Mouse (Mus musculus): ENCODE data around the gene Ccrl2. TPM values are rescaled to one million over a fixed set of nuclear protein-coding genes. Genes with fewer than 3 reads are reported as not detected.

Gene Ccrl2
- polyA plus RNA-seq, 1 experiment from 2014 or later: 0.93 TPM

DNA sequence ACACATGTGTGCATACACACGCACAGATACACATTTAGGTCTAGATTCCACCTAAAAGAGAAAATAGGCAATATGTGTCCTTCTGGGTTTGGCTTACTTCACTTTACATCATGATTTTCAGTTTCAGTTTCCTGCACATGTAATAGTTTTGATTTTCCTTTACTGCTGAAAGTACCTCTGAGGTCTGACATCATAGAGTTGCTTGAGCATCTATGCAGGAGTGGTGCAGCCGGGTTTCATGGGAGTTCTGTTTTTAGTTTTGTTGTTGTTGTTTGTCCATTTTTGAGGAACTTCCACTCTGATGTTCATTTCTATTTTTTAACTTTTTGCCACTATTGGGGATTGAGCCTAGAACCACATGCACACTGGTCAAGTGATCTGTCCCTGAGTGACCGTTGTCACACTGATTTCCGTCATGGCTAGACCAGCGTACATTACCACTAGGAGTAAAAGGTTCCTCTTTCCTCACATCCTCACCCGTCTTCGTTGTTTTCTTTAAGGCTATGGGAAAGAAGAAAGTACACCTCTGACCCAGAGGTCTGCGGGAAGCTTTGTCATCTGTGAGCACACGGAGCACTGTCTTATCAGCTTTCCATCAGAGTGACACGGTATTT, 1.7 kb upstream of the Ccrl2 start:
- Histone ChIP-seq H3K4me3 (no peak overlapping the region), H3K9me3 (no peaks in the 10 kb centered on the region), H3K27me3 (no peaks in the 10 kb centered on the region), H3K4me2 (replicated peaks) (no peak overlapping the region), H3K9ac (no peak overlapping the region), H3K36me3 (no peaks in the 10 kb centered on the region), H3K27ac (no peak overlapping the region), H3K4me1 (peaks cover 23% of the 10 kb centered on the region; the same call in 1 of the 2 replicates)
- WGBS: 65% methylated on average over 10 of the region's 10 CpGs
- no peak for ATAC-seq (ENCODE audit: insufficient number of reproducible peaks, insufficient read depth, low FRiP score, low TSS enrichment)

DNA sequence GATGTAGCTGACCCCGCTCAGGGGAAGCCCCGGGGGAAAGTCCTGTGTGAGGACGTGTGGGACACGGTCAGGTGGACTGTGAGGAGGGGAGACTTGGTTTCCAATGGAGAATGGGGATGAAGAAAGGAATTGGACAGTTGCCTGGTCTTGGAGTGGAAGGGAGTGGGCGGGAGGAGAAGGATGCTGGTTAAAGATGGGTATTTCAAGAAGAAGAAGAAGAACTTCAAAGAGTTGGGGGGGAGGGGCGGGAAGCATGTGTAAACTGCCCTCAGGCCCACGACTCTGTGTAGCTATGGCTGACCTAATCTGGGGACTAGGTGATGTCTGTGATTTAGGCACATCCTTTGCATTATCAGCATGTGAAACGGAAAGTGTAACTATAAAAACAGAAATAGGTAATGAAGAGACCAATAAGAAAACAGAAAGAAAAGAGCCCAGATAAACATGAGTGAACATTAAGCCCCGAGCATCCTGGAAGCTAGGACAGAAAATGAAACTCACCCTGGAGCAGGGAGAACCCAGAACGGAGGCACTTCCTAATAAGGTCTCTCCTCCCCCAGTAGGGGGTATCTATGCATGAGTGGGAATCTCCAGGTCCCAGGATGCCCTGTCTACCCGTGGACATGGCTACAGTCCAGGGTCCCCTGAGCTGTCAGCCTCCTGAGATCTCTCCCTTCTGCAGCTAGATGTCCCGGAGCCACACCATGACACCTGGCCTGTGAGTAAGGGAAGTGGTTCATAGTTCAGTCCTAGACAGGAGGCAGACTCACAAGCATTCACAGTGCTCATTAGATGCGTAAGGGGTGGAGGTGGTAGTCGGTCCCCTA, 438 bp upstream of the Ccrl2 start:
- no peak overlapping the region for H3K4me3 ChIP-seq
- no peak for ATAC-seq (ENCODE audit: insufficient number of reproducible peaks, insufficient read depth, low FRiP score, low TSS enrichment)
- no peaks in the 10 kb centered on the region for H3K36me3 ChIP-seq
- peaks cover 23% of the 10 kb centered on the region; the same call in 1 of the 2 replicates for H3K4me1 ChIP-seq
- no peaks in the 10 kb centered on the region for H3K9me3 ChIP-seq
- H3K27ac ChIP-seq: no peak overlapping the region
- no peak overlapping the region for H3K9ac ChIP-seq
- peak overlapping the region; percentile 62; the same call in 1 of the 2 replicates for H3K4me2 ChIP-seq (replicated peaks)
- H3K27me3 ChIP-seq: no peaks in the 10 kb centered on the region
- WGBS: 64% methylated on average over 14 of the region's 14 CpGs

DNA sequence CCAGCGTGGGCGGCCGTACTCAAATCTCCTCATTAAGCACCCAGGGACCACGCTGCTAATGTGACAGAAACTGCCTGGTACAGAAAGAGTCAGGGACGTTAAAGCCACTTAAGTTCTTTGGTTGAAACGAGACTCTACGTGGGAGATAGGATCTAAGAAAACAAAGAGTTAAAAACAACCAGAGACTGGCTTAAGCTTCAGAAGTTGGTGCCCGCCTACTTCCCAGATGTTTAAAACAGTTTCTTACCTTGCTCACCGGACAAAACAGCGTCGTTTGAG, 861 bp downstream of the Ccrl2 start:
- Histone ChIP-seq H3K4me2 (replicated peaks) (peak overlapping the region; percentile 62), H3K27ac (no peak overlapping the region)
- ATAC-seq (ENCODE audit: insufficient number of reproducible peaks, insufficient read depth, low FRiP score, low TSS enrichment): no peak

GRCm38 (mm10) chr9:111055800-111056518, 1.4 kb downstream of the Ccrl2 start:
- H3K4me3 ChIP-seq: peak overlapping the region; percentile 36
- H3K27me3 ChIP-seq: no peaks in the 10 kb centered on the region
- H3K4me2 ChIP-seq (replicated peaks): peak overlapping the region; percentile 62
- no peak for ATAC-seq (ENCODE audit: insufficient number of reproducible peaks, insufficient read depth, low FRiP score, low TSS enrichment)
- no peak overlapping the region for H3K9ac ChIP-seq
- peaks cover 23% of the 10 kb centered on the region; the same call in 1 of the 2 replicates for H3K4me1 ChIP-seq
- H3K9me3 ChIP-seq: no peaks in the 10 kb centered on the region
- no peaks in the 10 kb centered on the region for H3K36me3 ChIP-seq
- WGBS: 71% methylated on average over 29 of the region's 29 CpGs
- H3K27ac ChIP-seq: no peak overlapping the region

More for the DNA sequence above, 861 bp downstream of the Ccrl2 start:
- Histone ChIP-seq H3K36me3 (no peaks in the 10 kb centered on the region), H3K4me1 (peaks cover 23% of the 10 kb centered on the region; the same call in 1 of the 2 replicates), H3K9me3 (no peaks in the 10 kb centered on the region), H3K9ac (no peak overlapping the region), H3K4me3 (peak overlapping the region; percentile 36), H3K27me3 (no peaks in the 10 kb centered on the region)
- WGBS: 16% methylated on average over 11 of the region's 11 CpGs

- Histone ChIP-seq H3K27me3 (no peaks in the 10 kb centered on the region), H3K9ac (no peak overlapping the region), H3K4me3 (no peak overlapping the region), H3K4me1 (peaks cover 23% of the 10 kb centered on the region; the same call in 1 of the 2 replicates), H3K9me3 (no peaks in the 10 kb centered on the region), H3K4me2 (replicated peaks) (no peak overlapping the region), H3K36me3 (no peaks in the 10 kb centered on the region), H3K27ac (no peak overlapping the region)
- no peak for ATAC-seq (ENCODE audit: insufficient number of reproducible peaks, insufficient read depth, low FRiP score, low TSS enrichment)
- WGBS: 90% methylated on average over 9 of the region's 9 CpGs
These were observed 2.4 kb downstream of the Ccrl2 start for GRCm38 (mm10) chr9:111054923-111055322.

DNA sequence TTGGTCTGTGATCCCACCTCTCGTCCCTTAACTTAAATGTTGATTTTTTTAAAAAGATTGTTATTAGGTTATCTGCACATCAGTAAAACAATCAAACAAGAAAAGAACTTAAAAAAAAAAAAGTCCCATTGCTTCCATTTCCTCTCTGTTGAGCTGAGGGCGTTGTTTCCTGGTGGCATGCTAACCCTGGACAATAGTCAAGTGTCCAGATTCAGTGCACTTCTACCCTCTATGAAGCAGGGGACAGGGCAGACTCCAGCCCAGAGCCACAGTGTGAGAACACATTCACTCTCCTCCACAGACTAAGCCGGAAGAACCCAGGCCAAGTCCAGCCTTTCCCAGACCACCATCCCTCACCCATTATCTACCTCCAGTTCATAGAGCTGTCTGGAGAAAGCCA, 8.9 kb downstream of the Ccrl2 start:
- WGBS: 77% methylated on average over 3 of the region's 3 CpGs
- Histone ChIP-seq H3K9me3 (no peaks in the 10 kb centered on the region), H3K27me3 (no peaks in the 10 kb centered on the region), H3K27ac (no peak overlapping the region), H3K4me2 (replicated peaks) (no peak overlapping the region), H3K9ac (no peak overlapping the region), H3K4me1 (no peaks in the 10 kb centered on the region), H3K4me3 (no peak overlapping the region), H3K36me3 (no peaks in the 10 kb centered on the region)
- ATAC-seq (ENCODE audit: insufficient number of reproducible peaks, insufficient read depth, low FRiP score, low TSS enrichment): no peak

DNA sequence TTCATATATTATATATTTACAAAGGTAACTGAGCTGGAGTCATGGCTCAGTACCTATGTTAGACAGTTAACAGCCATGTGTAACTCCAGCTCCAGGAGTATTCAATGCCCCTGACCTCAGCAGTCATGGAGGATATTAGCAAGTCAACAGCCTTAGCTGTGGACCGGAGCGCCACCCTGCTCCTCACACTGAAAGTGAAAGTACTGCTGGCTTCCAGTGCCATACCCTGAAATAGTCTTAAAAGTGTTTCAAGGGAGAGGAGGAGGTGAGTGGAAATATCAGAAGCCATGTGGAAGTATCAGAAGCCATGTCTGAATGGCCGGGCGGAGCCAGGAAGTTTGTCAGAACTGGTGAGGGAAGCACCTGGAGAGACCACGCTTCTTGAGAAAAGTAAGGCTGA, 10.1 kb downstream of the Ccrl2 start:
- H3K4me1 ChIP-seq: no peaks in the 10 kb centered on the region
- 93% methylated on average over 5 of the region's 5 CpGs for WGBS

GRCm38 (mm10) chr9:111046222-111046621, 11.1 kb downstream of the Ccrl2 start:
- Histone ChIP-seq H3K4me1 (no peaks in the 10 kb centered on the region), H3K27ac (no peak overlapping the region), H3K27me3 (no peaks in the 10 kb centered on the region), H3K4me2 (replicated peaks) (no peak overlapping the region), H3K9me3 (no peaks in the 10 kb centered on the region), H3K9ac (no peak overlapping the region), H3K4me3 (no peak overlapping the region), H3K36me3 (no peaks in the 10 kb centered on the region)
- ATAC-seq (ENCODE audit: insufficient number of reproducible peaks, insufficient read depth, low FRiP score, low TSS enrichment): no peak
- 57% methylated on average over 3 of the region's 3 CpGs for WGBS

More for the DNA sequence above, 10.1 kb downstream of the Ccrl2 start:
- Histone ChIP-seq H3K9me3 (no peaks in the 10 kb centered on the region), H3K36me3 (no peaks in the 10 kb centered on the region), H3K9ac (no peak overlapping the region), H3K27me3 (no peaks in the 10 kb centered on the region), H3K4me2 (replicated peaks) (no peak overlapping the region), H3K27ac (no peak overlapping the region), H3K4me3 (no peak overlapping the region)
- no peak for ATAC-seq (ENCODE audit: insufficient number of reproducible peaks, insufficient read depth, low FRiP score, low TSS enrichment)

DNA sequence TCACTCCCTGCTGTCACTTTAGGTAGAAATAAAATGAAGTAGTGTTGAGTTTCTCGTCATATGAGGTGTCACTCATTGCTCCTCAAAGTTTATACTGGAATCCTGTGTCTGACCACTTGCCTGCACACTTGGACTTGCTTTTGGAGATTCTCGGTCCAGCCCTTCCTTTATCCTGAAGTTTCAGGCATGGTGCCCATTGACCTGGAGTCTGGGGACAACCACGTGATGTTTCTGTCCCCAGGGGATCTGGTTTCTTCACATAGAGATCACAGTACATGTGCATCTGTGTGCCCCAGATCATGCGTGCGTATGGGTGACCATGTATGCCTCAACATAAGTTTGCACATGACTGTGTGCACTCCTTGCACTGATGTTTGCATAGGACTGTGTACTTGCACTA, 15.1 kb downstream of the Ccrl2 start:
- whole genome bisulfite sequencing: 85% methylated on average over 5 of the region's 5 CpGs
- Histone ChIP-seq H3K4me1 (no peaks in the 10 kb centered on the region), H3K27ac (no peak overlapping the region), H3K27me3 (no peaks in the 10 kb centered on the region), H3K4me2 (replicated peaks) (no peak overlapping the region), H3K4me3 (no peak overlapping the region), H3K9ac (no peak overlapping the region), H3K36me3 (no peaks in the 10 kb centered on the region), H3K9me3 (no peaks in the 10 kb centered on the region)
- ATAC-seq (ENCODE audit: insufficient number of reproducible peaks, insufficient read depth, low FRiP score, low TSS enrichment): no peak

DNA sequence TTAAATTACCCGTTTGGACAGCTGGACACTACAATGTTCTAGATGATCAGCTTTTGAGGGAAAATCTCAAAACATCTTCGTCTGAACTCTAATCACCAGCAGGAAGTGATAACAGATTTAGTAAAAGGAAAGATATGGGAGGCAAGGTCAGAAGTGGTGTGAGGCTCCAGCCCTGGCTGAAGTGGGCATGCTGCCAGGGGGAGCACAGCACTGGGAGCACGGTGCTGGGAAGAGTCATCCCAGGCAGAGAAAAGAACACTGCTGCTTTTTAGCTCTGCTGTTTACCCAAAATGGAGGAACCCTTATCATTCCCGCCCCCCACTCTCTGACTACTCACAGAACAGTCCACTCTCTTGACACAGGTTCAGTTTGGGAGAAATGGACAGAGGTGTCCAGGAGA, 17.4 kb downstream of the Ccrl2 start:
- Histone ChIP-seq H3K9me3 (no peaks in the 10 kb centered on the region), H3K4me3 (no peak overlapping the region), H3K4me1 (no peaks in the 10 kb centered on the region), H3K9ac (no peak overlapping the region), H3K4me2 (replicated peaks) (no peak overlapping the region), H3K27ac (no peak overlapping the region), H3K36me3 (no peaks in the 10 kb centered on the region), H3K27me3 (no peaks in the 10 kb centered on the region)
- no peak for ATAC-seq (ENCODE audit: insufficient number of reproducible peaks, insufficient read depth, low FRiP score, low TSS enrichment)
- WGBS: 78% methylated on average over 4 of the region's 4 CpGs

GRCm38 (mm10) chr9:111033717-111034116, 23.6 kb downstream of the Ccrl2 start:
- ATAC-seq (ENCODE audit: insufficient number of reproducible peaks, insufficient read depth, low FRiP score, low TSS enrichment): no peak
- 84% methylated on average over 4 of the region's 4 CpGs for WGBS
- no peaks in the 10 kb centered on the region for H3K36me3 ChIP-seq
- H3K4me3 ChIP-seq: no peak overlapping the region
- H3K27ac ChIP-seq: no peak overlapping the region
- H3K9me3 ChIP-seq: no peaks in the 10 kb centered on the region
- no peaks in the 10 kb centered on the region for H3K4me1 ChIP-seq
- H3K9ac ChIP-seq: no peak overlapping the region
- H3K4me2 ChIP-seq (replicated peaks): no peak overlapping the region
- no peaks in the 10 kb centered on the region for H3K27me3 ChIP-seq

DNA sequence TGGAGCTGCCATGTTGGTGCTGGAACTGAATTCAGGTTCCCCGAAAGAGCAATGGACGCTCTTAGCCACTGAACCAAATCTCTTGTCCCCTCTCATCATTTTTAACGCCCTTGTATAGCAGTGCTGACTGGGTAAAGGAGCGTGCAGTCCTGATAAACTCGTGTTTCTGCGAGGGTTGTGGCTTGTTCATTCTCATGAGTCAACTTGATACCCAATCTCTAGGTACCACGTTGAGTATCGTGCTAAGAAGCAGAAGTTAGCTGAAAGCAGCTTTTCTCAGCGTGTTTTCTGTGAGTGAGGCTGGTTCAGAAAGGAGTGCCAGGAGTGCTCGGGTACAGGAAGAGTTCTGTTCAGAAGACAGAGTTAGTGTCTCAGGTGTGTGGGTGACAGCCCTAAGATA, 30.5 kb downstream of the Ccrl2 start:
- no peaks in the 10 kb centered on the region for H3K4me1 ChIP-seq
- no peak for ATAC-seq (ENCODE audit: insufficient number of reproducible peaks, insufficient read depth, low FRiP score, low TSS enrichment)
- H3K4me2 ChIP-seq (replicated peaks): no peak overlapping the region
- H3K27ac ChIP-seq: no peak overlapping the region
- whole genome bisulfite sequencing: 82% methylated on average over 10 of the region's 10 CpGs
- no peaks in the 10 kb centered on the region for H3K9me3 ChIP-seq
- H3K4me3 ChIP-seq: no peak overlapping the region
- H3K9ac ChIP-seq: no peak overlapping the region
- no peaks in the 10 kb centered on the region for H3K36me3 ChIP-seq
- no peaks in the 10 kb centered on the region for H3K27me3 ChIP-seq
